In genomic region chr17:35484066-35484465, GRCm38 (mm10) we compare ENCODE assay signal across 8 mouse cellular contexts. TPM values are rescaled to one million over a fixed set of nuclear protein-coding genes. Genes with fewer than 3 reads are reported as not detected.
A peak's percentile ranks its signal among the peaks of the same experiment; 100 is the strongest.
DNase-seq lines count a peak whose midpoint lies in the region; ATAC-seq and TF ChIP-seq lines count a peak whose summit lies in the region.
"Had no signal": no experiment of that assay in that cellular context is flagged by ENCODE, and none has a peak within 500 bp of the region (broad histone marks: within the 10 kb centered on the region; RNA-seq: fewer than 3 reads in every experiment).

No protein-coding gene starts in this region.

- no peaks in the 10 kb centered on the region for H3K36me3 ChIP-seq in C2C12 (ENCODE audit: control insufficient read depth, insufficient read depth)
- no peaks in the 10 kb centered on the region for H3K36me3 ChIP-seq in lung, postnatal 0 days (ENCODE audit: insufficient read depth, low read length)
- H3K36me3 ChIP-seq: heart, embryonic 15.5 days had no signal

- no peak overlapping the region for H3K9ac ChIP-seq in lung, postnatal 0 days (replicated peaks; ENCODE audit: low read depth)
- H3K9ac ChIP-seq: heart, embryonic 15.5 days had no signal

- no peak overlapping the region for H3ac ChIP-seq in C2C12 (ENCODE audit: control insufficient read depth, insufficient read length, low read depth)

- TF ChIP-seq POLR2A in bone marrow macrophage, adult 2 months (IDR thresholded peaks at IDR 0.05; ENCODE audit: borderline replicate concordance, low read depth, low read length) = no peak

- no peak overlapping the region for H3K4me2 ChIP-seq in lung, postnatal 0 days (replicated peaks; ENCODE audit: low read depth, low read length)
- H3K4me2 ChIP-seq: heart, embryonic 15.5 days had no signal

- no peaks in the 10 kb centered on the region for H3K4me1 ChIP-seq in bone marrow macrophage, adult 2 months (ENCODE audit: control insufficient read depth, insufficient read depth, low read length)
- H3K4me1 ChIP-seq in lung, postnatal 0 days (ENCODE audit: insufficient read depth, low read depth, low read length) = no peaks in the 10 kb centered on the region

- peak; percentile 75 for DNase-seq in 3T3-L1 (ENCODE audit: low read depth, low spot score)
- peak; percentile 53 for DNase-seq in forelimb bud, embryonic 11.5 days (ENCODE audit: low read depth, low spot score)
- peak; percentile 61 to 74 for DNase-seq in kidney, postnatal 25 days
- peak; percentile 68 for DNase-seq in lung, postnatal 0 days (ENCODE audit: low spot score)
- DNase-seq in skeletal muscle tissue, adult 2 months (ENCODE audit: low read depth, low spot score) = peak; percentile 7

- WGBS in lung, postnatal 0 days = under 1% methylated on average over 9 of the region's 9 CpGs

- H3K79me3 ChIP-seq in C2C12 (ENCODE audit: low read depth) = no peaks in the 10 kb centered on the region

- TF ChIP-seq EP300 in lung, postnatal 0 days (IDR thresholded peaks at IDR 0.05) = no peak

- peak; percentile 61 for TF ChIP-seq CTCF in C2C12 (IDR thresholded peaks at IDR 0.05; ENCODE audit: control insufficient read depth, insufficient read depth, insufficient read length)
- peak; percentile 80; the same call in 1 of the 2 replicates for TF ChIP-seq CTCF in bone marrow macrophage, adult 2 months (IDR thresholded peaks at IDR 0.05; ENCODE audit: low read depth, low read length)
- peak; percentile 91 for TF ChIP-seq CTCF in lung, postnatal 0 days (IDR thresholded peaks at IDR 0.05)

- H3K27ac ChIP-seq in bone marrow macrophage, adult 2 months (ENCODE audit: insufficient read depth, low read depth, low read length) = no peak overlapping the region
- no peak overlapping the region for H3K27ac ChIP-seq in lung, postnatal 0 days (ENCODE audit: low read length)
- H3K27ac ChIP-seq: heart, embryonic 15.5 days had no signal

- no peaks in the 10 kb centered on the region for H3K27me3 ChIP-seq in C2C12 (ENCODE audit: control insufficient read depth, insufficient read depth, insufficient read length)
- no peaks in the 10 kb centered on the region for H3K27me3 ChIP-seq in lung, postnatal 0 days (replicated peaks; ENCODE audit: insufficient read depth, low read length)
- H3K27me3 ChIP-seq: heart, embryonic 15.5 days had no signal

- no peaks in the 10 kb centered on the region for H3K79me2 ChIP-seq in C2C12 (ENCODE audit: control insufficient read depth, insufficient read depth)

- no peak overlapping the region for H3K4me3 ChIP-seq in C2C12 (ENCODE audit: insufficient read depth, poor library complexity, severe bottlenecking)
- H3K4me3 ChIP-seq in bone marrow macrophage, adult 2 months (ENCODE audit: insufficient read depth, low read length) = no peak overlapping the region
- no peak overlapping the region for H3K4me3 ChIP-seq in lung, postnatal 0 days (ENCODE audit: low read depth, low read length)
- H3K4me3 ChIP-seq: heart, embryonic 15.5 days had no signal

- ATAC-seq in lung, postnatal 0 days = peak; percentile 54

- H3K9me3 ChIP-seq in lung, postnatal 0 days (ENCODE audit: low read length) = no peaks in the 10 kb centered on the region
- H3K9me3 ChIP-seq: heart, embryonic 15.5 days had no signal

TF ChIP-seq in C2C12, 6 proteins besides CTCF, POLR2A, EP300 and RAD21:
- TF ChIP-seq CEBPB (IDR thresholded peaks at IDR 0.05; ENCODE audit: low read depth) (no peak), FOSL1 (IDR thresholded peaks at IDR 0.05; ENCODE audit: insufficient read depth, low read length, poor library complexity, severe bottlenecking) (no peak), USF1 (IDR thresholded peaks at IDR 0.05; ENCODE audit: low read depth) (no peak), MYOG (IDR thresholded peaks at IDR 0.05; ENCODE audit: control insufficient read depth, extremely low read depth, insufficient read length) (no peak), MYOD1 (IDR thresholded peaks at IDR 0.05; ENCODE audit: control insufficient read depth, insufficient read length, low read depth) (no peak), MAX (IDR thresholded peaks at IDR 0.05) (no peak)

RNA-seq across cellular contexts. Expression of gene H2-Q10, which starts 14.2 kb away (rescaled TPM):
- 0.01 TPM for polyA plus RNA-seq in C2C12 (2012; fragmentation: generic; extraction: Trizol)
- 5.8 TPM in 2 replicates for polyA plus RNA-seq in bone marrow macrophage, adult 2 months (2012; ENCODE audit: insufficient read depth, insufficient read length, missing spikeins)
- 1.5 and 2.0 TPM in 2 replicates for polyA plus RNA-seq in lung, postnatal 0 days (2015; fragmentation: Nextera tagmentation; extraction: Ambion mirVana)

RNA-seq across cellular contexts. Expression of gene Pou5f1, which starts 21.8 kb away (rescaled TPM):
- polyA plus RNA-seq in C2C12 (2012; fragmentation: generic; extraction: Trizol) = not detected
- polyA plus RNA-seq in bone marrow macrophage, adult 2 months (2012; ENCODE audit: insufficient read depth, insufficient read length, missing spikeins) = not detected in 2 replicates
- polyA plus RNA-seq in lung, postnatal 0 days (2015; fragmentation: Nextera tagmentation; extraction: Ambion mirVana) = 0.13 TPM in 1 of 2 replicates, not detected in the other
- polyA plus RNA-seq: heart, embryonic 15.5 days had no signal

RNA-seq across cellular contexts. Expression of gene Tcf19, which starts 32.6 kb away (rescaled TPM):
- polyA plus RNA-seq in C2C12 (2012; fragmentation: generic; extraction: Trizol) = 46.7 TPM
- 19.5 and 22.6 TPM in 2 replicates for polyA plus RNA-seq in bone marrow macrophage, adult 2 months (2012; ENCODE audit: insufficient read depth, insufficient read length, missing spikeins)
- polyA plus RNA-seq in lung, postnatal 0 days (2015; fragmentation: Nextera tagmentation; extraction: Ambion mirVana) = 14.2 and 17.4 TPM in 2 replicates

RNA-seq across cellular contexts. Expression of gene Cchcr1, which starts 32.8 kb away (rescaled TPM):
- polyA plus RNA-seq in C2C12 (2012; fragmentation: generic; extraction: Trizol) = 15.9 TPM
- polyA plus RNA-seq in bone marrow macrophage, adult 2 months (2012; ENCODE audit: insufficient read depth, insufficient read length, missing spikeins) = 9.8 and 12.6 TPM in 2 replicates
- polyA plus RNA-seq in lung, postnatal 0 days (2015; fragmentation: Nextera tagmentation; extraction: Ambion mirVana) = 5.1 and 5.9 TPM in 2 replicates

RNA-seq across cellular contexts. Expression of gene H2-Q7, which starts 45.1 kb away (rescaled TPM):
- polyA plus RNA-seq in C2C12 (2012; fragmentation: generic; extraction: Trizol) = 0.14 TPM
- 15.8 and 18.3 TPM in 2 replicates for polyA plus RNA-seq in bone marrow macrophage, adult 2 months (2012; ENCODE audit: insufficient read depth, insufficient read length, missing spikeins)
- polyA plus RNA-seq in lung, postnatal 0 days (2015; fragmentation: Nextera tagmentation; extraction: Ambion mirVana) = 3.1 and 4.0 TPM in 2 replicates

Comparison
In these comparisons a context has a peak if more than half of its experiments do, and no peak if none do; other contexts are left out.
1. DNase-seq: peak in every context shown above with its lines; median percentile 75 in 3T3-L1; 68 in lung, postnatal 0 days; 68 in kidney, postnatal 25 days; 53 in forelimb bud, embryonic 11.5 days; 7 in skeletal muscle tissue, adult 2 months.